Mouse (Mus musculus) embryonic facial prominence, embryonic 11.5 days (tissue): ENCODE measurements at regions not wholly inside any gene's neighbourhood (a gene's known extent, or its start where the extent isn't known, plus 50 kb on each side); places are given as distances from the start of the nearest gene placed in this dataset.

Experiments used
- ATAC-seq: fragments of 200-750 bp; cut with Nextera tagmentation; replicated peaks from 2 replicates; pipeline ENCODE4 v1.8.0; 2017; ENCODE audit warnings: low read depth; ENCODE audit not compliant: insufficient number of reproducible peaks, low FRiP score, low TSS enrichment
- DNase-seq: peaks from one replicate; pipeline ENCODE4 v3.0.0-alpha.2; 2015; ENCODE audit warnings: low spot score
- H3K27ac ChIP-seq: fragments of 300-500 bp; sonication (generic); replicated peaks from 2 replicates; pipeline ENCODE4 v1.5.1; 2014; ENCODE audit warnings: mild to moderate bottlenecking, low read depth, low read length, control low read depth
- H3K27me3 ChIP-seq: fragments of 300-500 bp; sonication (generic); 2 replicates; pipeline ENCODE4 v1.6.1; 2014; ENCODE audit warnings: mild to moderate bottlenecking, low read length, moderate library complexity, mixed read lengths; ENCODE audit not compliant: control insufficient read depth, insufficient read depth
- H3K36me3 ChIP-seq: fragments of 300-500 bp; sonication (generic); replicated peaks from 2 replicates; pipeline ENCODE4 v1.6.1; 2014; ENCODE audit warnings: low read depth, mild to moderate bottlenecking, low read length, moderate library complexity, mixed read lengths; ENCODE audit not compliant: control insufficient read depth, insufficient read depth
- H3K4me1 ChIP-seq: fragments of 300-500 bp; sonication (generic); 2 replicates; pipeline ENCODE4 v1.6.1; 2014; ENCODE audit warnings: low read length, mixed read lengths; ENCODE audit not compliant: control insufficient read depth, insufficient read depth
- H3K4me2 ChIP-seq: fragments of 300-500 bp; sonication (generic); 2 replicates; pipeline ENCODE4 v1.6.1; 2014; ENCODE audit warnings: low read depth, mild to moderate bottlenecking, control low read depth, low read length, moderate library complexity
- H3K4me3 ChIP-seq: fragments of 300-500 bp; sonication (generic); 2 replicates; pipeline ENCODE4 v1.5.1; 2014; ENCODE audit warnings: low read depth, low read length, control low read depth
- H3K9ac ChIP-seq: fragments of 300-500 bp; sonication (generic); replicated peaks from 2 replicates; pipeline ENCODE4 v1.6.1; 2014; ENCODE audit warnings: mild to moderate bottlenecking, control low read depth, low read length
- H3K9me3 ChIP-seq: fragments of 300-500 bp; sonication (generic); replicated peaks from 2 replicates; pipeline ENCODE4 v1.6.1; 2016; ENCODE audit warnings: mild to moderate bottlenecking, low read length, inconsistent platforms, mixed read lengths; ENCODE audit not compliant: control insufficient read depth
- WGBS: fragments of 180-500 bp; shearing (Covaris S2); extraction: QIAGEN DNeasy Blood & Tissue Kit; methylation state at CpG from one replicate; pipeline ENCODE4 v1.1.7; 2014; 5-methylcytosine and 5-hydroxymethylcytosine counted together

DNA sequence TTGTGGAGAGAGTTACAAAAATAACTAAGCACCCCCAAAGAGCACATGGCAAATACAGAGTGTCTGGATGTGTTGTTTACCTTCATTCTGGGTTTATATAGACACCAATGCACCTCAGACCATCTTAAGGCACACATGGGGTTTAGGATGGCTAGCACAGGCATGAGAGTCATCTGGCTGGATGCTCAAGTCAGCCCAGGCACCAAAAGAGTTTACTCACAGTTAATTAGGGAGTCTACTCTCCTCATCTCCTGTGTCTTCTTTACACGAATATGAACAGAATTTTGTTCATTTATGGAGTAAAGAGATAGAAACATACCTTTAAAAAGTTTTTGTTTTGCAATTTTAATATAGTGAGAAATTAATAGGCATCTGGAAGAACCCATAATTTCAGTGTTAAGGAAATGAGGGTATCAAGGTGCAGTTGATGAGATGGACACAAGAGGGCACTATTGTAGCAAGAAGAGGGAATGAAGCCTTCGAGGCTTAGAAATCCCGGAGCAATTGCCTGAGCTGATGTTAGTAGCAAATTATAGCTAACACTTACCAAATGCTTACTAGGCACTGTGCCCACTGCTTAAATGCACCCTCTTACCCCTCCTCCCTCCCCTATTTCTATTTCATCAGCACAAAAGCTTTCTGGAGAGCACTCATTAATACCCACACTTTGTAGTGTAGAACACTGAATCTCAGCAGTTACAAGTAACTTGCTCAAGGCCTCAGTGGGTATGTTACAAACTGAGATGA lies 174.6 kb downstream of the Eepd1 start:
- ATAC-seq (no peak), DNase-seq (peak; percentile 82)
- H3K27ac ChIP-seq = no peak overlapping the region
- H3K4me3 ChIP-seq = no peak overlapping the region
- H3K4me2 ChIP-seq = no peak overlapping the region
- H3K36me3 ChIP-seq = no peaks in the 10 kb centered on the region
- no peaks in the 10 kb centered on the region for H3K9me3 ChIP-seq
- WGBS = under 1% methylated on average over 3 of the region's 3 CpGs
- H3K27me3 ChIP-seq = no peaks in the 10 kb centered on the region
- no peaks in the 10 kb centered on the region for H3K4me1 ChIP-seq
- H3K9ac ChIP-seq = no peak overlapping the region

DNA sequence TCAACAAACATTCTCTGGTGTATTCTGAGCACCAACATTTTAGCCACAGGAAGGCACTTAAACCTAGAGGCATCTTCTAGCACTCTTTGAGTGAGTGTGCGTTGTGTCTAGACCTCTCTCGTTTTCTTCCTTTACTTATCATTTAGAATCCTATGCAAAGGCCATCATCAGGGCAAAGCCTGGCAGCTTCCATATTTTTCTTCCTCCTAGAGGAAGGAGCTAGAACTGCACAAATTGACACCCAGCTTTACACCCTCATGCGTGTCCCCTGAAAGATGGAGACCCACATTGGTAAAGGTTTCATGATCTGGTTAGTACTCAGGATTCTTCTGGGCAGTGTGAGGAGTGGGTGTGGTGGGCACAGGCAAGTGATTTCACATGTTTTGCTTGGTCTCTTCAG lies 175.2 kb downstream of the Eepd1 start:
- H3K4me1 ChIP-seq = no peaks in the 10 kb centered on the region
- H3K27me3 ChIP-seq = no peaks in the 10 kb centered on the region
- WGBS = 88% methylated on average over 3 of the region's 3 CpGs
- H3K4me2 ChIP-seq = no peak overlapping the region
- no peaks in the 10 kb centered on the region for H3K9me3 ChIP-seq
- ATAC-seq (no peak), DNase-seq (no peak)
- no peak overlapping the region for H3K9ac ChIP-seq
- no peak overlapping the region for H3K27ac ChIP-seq
- H3K4me3 ChIP-seq = no peak overlapping the region
- no peaks in the 10 kb centered on the region for H3K36me3 ChIP-seq

DNA sequence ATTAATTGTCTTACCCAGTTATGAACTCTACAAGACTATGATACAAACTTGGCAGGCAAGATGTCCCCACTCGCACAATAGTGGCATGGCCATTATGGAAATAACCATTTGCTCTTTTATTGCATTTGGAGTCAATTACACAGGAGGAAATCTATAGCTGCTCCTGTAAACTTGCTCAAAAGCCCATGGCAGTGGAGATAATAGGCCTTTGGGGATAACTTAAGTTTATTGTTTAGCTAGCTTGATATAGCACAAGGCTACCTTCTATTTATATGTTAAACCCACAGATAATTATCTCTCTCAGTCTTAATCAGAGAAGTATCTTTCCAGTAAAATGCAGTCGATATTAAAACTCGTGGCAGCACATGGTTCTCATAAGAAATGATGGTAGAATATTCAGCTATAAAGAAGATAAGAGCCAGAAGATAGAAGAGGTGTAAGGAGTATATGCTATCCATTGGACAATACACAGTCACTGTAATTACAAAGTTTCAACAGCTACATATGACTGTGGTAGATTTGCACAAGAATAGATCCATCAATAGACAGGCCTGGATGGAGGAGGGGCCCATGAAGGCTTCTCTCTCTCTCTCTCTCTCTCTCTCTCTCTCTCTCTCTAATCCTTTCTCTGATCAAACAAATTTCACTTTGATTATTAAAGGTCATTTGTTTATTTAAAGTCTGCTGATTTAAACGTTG lies 202.4 kb downstream of the Eepd1 start:
- H3K9ac ChIP-seq = no peak overlapping the region
- no peaks in the 10 kb centered on the region for H3K27me3 ChIP-seq
- WGBS = 78% methylated on average over 4 of the region's 4 CpGs

DNA sequence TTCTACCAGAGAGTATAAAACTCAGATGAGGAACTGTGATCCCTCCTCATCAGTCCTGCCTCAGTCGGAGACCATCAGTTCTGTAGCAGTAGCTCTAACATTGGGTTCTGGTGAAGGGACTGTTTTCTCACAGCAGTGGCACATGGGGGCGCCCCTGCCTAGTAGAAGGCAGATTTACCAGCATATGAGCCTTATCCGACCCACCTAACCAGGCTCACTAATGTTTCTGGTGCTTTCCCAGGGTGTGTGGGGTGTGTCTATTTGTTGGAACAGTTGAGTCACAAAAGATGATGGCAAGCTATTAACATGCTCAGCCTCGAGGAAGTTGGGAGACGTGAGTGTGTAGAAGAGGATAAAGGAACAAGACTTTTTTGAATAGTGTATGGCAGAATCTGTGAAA lies 212.3 kb downstream of the Eepd1 start:
- Histone ChIP-seq H3K36me3 (no peaks in the 10 kb centered on the region), H3K4me2 (no peak overlapping the region), H3K27ac (no peak overlapping the region), H3K9ac (no peak overlapping the region), H3K27me3 (no peaks in the 10 kb centered on the region), H3K4me1 (no peaks in the 10 kb centered on the region), H3K4me3 (no peak overlapping the region), H3K9me3 (no peaks in the 10 kb centered on the region)
- ATAC-seq (peak; percentile 39; the same call in 1 of the 2 replicates), DNase-seq (peak; percentile 22)
- 51% methylated on average over 5 of the region's 5 CpGs for WGBS

More for the DNA sequence above, 202.4 kb downstream of the Eepd1 start:
- Histone ChIP-seq H3K4me3 (no peak overlapping the region), H3K4me1 (no peaks in the 10 kb centered on the region), H3K27ac (no peak overlapping the region), H3K36me3 (no peaks in the 10 kb centered on the region), H3K9me3 (no peaks in the 10 kb centered on the region), H3K4me2 (no peak overlapping the region)
- ATAC-seq (no peak), DNase-seq (no peak)

DNA sequence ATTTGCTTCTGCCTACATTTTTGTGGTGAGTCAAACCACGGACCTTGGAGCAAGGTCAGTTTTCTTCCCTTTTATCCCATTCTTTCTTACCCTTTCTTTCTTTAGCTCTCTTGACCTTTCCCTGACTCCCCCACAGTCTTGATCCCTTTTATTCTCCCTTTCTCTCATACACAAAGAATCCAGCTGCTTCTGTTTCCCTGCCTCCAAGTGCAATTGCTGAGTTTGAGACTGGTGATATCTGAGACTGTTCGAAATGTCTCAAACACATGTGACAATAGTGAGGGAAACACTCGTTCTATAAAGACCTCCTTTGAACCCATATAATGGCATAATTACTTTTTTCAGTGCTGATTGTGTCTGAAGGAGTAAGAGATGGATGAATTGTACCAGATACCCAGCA lies 213.7 kb downstream of the Eepd1 start:
- WGBS = 45% methylated on average over 3 of the region's 3 CpGs
- Histone ChIP-seq H3K4me2 (no peak overlapping the region), H3K36me3 (no peaks in the 10 kb centered on the region), H3K27me3 (no peaks in the 10 kb centered on the region), H3K27ac (no peak overlapping the region), H3K4me1 (no peaks in the 10 kb centered on the region), H3K9ac (no peak overlapping the region), H3K4me3 (no peak overlapping the region), H3K9me3 (no peaks in the 10 kb centered on the region)
- DNase-seq (peak; percentile 19), ATAC-seq (peak; percentile 65)

DNA sequence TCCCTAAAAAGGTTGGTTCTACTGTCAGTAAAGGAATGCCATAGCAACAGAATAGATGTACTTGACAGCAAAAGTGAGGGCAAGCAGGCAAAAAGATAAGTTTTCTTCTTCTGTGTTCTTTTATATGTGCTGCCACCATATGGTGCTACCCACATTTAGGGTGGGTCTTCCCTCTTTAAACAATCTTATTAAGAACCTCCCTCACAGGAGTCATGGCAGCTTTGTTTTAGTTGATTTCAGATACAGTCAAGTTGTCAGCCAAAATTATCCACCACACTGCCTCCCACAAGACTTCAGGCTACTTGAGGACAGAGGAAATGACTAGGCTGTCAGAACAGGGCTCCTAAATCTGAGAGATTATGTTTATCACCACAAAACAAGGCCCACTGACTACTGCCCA lies 232.3 kb downstream of the Eepd1 start:
- no peak overlapping the region for H3K4me2 ChIP-seq
- H3K9me3 ChIP-seq = no peaks in the 10 kb centered on the region
- H3K27ac ChIP-seq = no peak overlapping the region
- no peak for ATAC-seq
- no peaks in the 10 kb centered on the region for H3K4me1 ChIP-seq
- no peaks in the 10 kb centered on the region for H3K36me3 ChIP-seq
- no peak overlapping the region for H3K4me3 ChIP-seq
- no peaks in the 10 kb centered on the region for H3K27me3 ChIP-seq
- DNase-seq = no peak
- H3K9ac ChIP-seq = no peak overlapping the region

DNA sequence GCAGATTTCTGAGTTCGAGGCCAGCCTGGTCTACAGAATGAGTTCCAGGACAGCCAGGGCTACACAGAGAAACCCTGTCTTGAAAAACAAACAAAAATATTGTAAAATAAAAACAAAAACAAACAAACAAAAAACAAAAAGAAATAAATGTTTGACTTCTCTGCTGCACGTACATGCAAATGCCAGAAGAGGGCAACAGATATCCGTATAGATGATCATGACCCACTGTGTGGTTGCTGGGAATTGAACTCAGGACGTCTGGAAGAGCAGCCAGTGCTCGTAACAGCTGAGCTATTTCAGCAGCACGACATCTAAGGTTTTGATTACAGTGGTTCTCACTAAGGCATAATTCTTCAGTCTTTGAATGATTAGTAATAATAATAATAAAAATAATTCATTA lies 262.8 kb downstream of the Eepd1 start:
- no peak overlapping the region for H3K9ac ChIP-seq
- H3K9me3 ChIP-seq = no peaks in the 10 kb centered on the region
- no peaks in the 10 kb centered on the region for H3K4me1 ChIP-seq
- no peaks in the 10 kb centered on the region for H3K36me3 ChIP-seq
- H3K27me3 ChIP-seq = no peaks in the 10 kb centered on the region
- no peak for ATAC-seq
- WGBS = 64% methylated on average over 6 of the region's 6 CpGs
- no peak overlapping the region for H3K4me2 ChIP-seq
- no peak for DNase-seq
- H3K4me3 ChIP-seq = no peak overlapping the region
- H3K27ac ChIP-seq = no peak overlapping the region

DNA sequence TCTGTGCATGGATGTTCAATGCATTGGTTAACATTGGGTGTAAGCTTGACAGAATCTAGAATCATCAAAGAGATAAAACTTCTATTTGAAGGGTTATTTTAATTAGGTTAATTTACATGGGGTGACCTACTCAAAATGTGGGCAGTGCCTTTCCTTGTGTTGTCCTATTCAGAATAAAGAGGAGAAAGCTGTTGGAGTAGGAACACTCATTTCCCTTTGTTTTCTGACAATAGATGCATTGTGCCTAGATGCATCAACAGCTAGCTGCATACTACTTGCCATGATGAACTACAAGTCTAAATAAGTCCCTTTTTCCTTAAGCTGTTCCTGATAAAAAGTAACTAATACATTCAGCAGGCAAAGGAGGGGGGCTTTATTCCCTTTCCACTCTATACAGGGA lies 269.8 kb downstream of the Eepd1 start:
- H3K4me2 ChIP-seq = no peak overlapping the region
- ATAC-seq = no peak

More for the DNA sequence above, 269.8 kb downstream of the Eepd1 start:
- Histone ChIP-seq H3K27me3 (no peaks in the 10 kb centered on the region), H3K9ac (no peak overlapping the region), H3K9me3 (no peaks in the 10 kb centered on the region), H3K4me3 (no peak overlapping the region), H3K27ac (no peak overlapping the region), H3K4me1 (no peaks in the 10 kb centered on the region), H3K36me3 (no peaks in the 10 kb centered on the region)
- DNase-seq = no peak
